Mouse (Mus musculus): ENCODE data around the gene A330070K13Rik. TPM values are rescaled to one million over a fixed set of nuclear protein-coding genes. Genes with fewer than 3 reads are reported as not detected.

Gene A330070K13Rik
- polyA plus RNA-seq (2011; ENCODE audit: insufficient read length, low read depth, missing spikeins) = not detected in 2 replicates

- Histone ChIP-seq H3K27ac (ENCODE audit: insufficient read depth, low read length) (no peak within 1 kb of the TSS), H3K4me3 (ENCODE audit: insufficient read depth, low read length) (no peak within 1 kb of the TSS), H3K4me1 (ENCODE audit: control insufficient read depth, insufficient read depth, low read length) (no peaks in the 10 kb centered on the region)
- TF ChIP-seq CTCF (IDR thresholded peaks at IDR 0.05; ENCODE audit: borderline replicate concordance, insufficient read depth, low read length) (no peak), POLR2A (IDR thresholded peaks at IDR 0.05; ENCODE audit: low read depth, low read length) (no peak)
Measured at GRCm38 (mm10) chr5:130384222-130384912, at the start of gene A330070K13Rik. Gene A330070K13Rik, minus strand, starts transcription at chr5:130384631.

DNA sequence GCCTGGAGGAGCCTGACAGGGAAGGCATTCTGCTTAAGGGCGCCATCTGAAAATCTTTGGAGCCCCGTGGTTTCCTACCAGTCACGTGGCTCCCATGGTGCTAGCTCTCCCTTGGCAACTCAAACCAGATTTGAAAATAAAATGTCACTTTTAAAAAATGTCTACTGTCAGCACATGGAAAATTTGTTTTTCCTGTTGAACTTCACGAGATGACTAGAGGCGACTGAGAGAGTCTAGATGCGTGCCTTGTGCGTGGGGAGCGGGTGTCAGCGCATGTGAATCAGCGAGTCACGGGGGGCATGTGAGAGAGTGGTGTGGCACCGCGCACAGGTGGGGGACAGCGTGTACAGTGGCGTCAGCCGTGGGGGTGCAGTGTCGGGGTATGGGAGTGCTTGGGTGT lies 27.1 kb upstream of the A330070K13Rik start:
- no peak overlapping the region for H3K4me3 ChIP-seq (ENCODE audit: insufficient read depth, low read length)
- no peaks in the 10 kb centered on the region for H3K4me1 ChIP-seq (ENCODE audit: control insufficient read depth, insufficient read depth, low read length)
- no peak overlapping the region for H3K27ac ChIP-seq (ENCODE audit: insufficient read depth, low read length)
- TF ChIP-seq CTCF (IDR thresholded peaks at IDR 0.05; ENCODE audit: borderline replicate concordance, insufficient read depth, low read length) (no peak), POLR2A (IDR thresholded peaks at IDR 0.05; ENCODE audit: low read depth, low read length) (no peak)

- no peak overlapping the region for H3K27ac ChIP-seq (ENCODE audit: insufficient read depth, low read length)
- no peak for TF ChIP-seq CTCF (IDR thresholded peaks at IDR 0.05; ENCODE audit: borderline replicate concordance, insufficient read depth, low read length)
- no peak for TF ChIP-seq POLR2A (IDR thresholded peaks at IDR 0.05; ENCODE audit: low read depth, low read length)
- no peaks in the 10 kb centered on the region for H3K4me1 ChIP-seq (ENCODE audit: control insufficient read depth, insufficient read depth, low read length)
- H3K4me3 ChIP-seq (ENCODE audit: insufficient read depth, low read length) = no peak overlapping the region
Measured at GRCm38 (mm10) chr5:130409706-130410105, 25.3 kb upstream of the A330070K13Rik start.

- no peak overlapping the region for H3K4me3 ChIP-seq (ENCODE audit: insufficient read depth, low read length)
- H3K27ac ChIP-seq (ENCODE audit: insufficient read depth, low read length) = no peak overlapping the region
- H3K4me1 ChIP-seq (ENCODE audit: control insufficient read depth, insufficient read depth, low read length) = no peaks in the 10 kb centered on the region
- TF ChIP-seq CTCF (IDR thresholded peaks at IDR 0.05; ENCODE audit: borderline replicate concordance, insufficient read depth, low read length) (peak; percentile 89), POLR2A (IDR thresholded peaks at IDR 0.05; ENCODE audit: low read depth, low read length) (no peak)
Measured at GRCm38 (mm10) chr5:130405201-130405600, 20.8 kb upstream of the A330070K13Rik start.

- Histone ChIP-seq H3K4me3 (ENCODE audit: insufficient read depth, low read length) (no peak overlapping the region), H3K27ac (ENCODE audit: insufficient read depth, low read length) (no peak overlapping the region), H3K4me1 (ENCODE audit: control insufficient read depth, insufficient read depth, low read length) (no peaks in the 10 kb centered on the region)
- TF ChIP-seq POLR2A (IDR thresholded peaks at IDR 0.05; ENCODE audit: low read depth, low read length) (no peak), CTCF (IDR thresholded peaks at IDR 0.05; ENCODE audit: borderline replicate concordance, insufficient read depth, low read length) (no peak)
Measured at GRCm38 (mm10) chr5:130400136-130400917, 15.9 kb upstream of the A330070K13Rik start.

- Histone ChIP-seq H3K4me3 (ENCODE audit: insufficient read depth, low read length) (no peak overlapping the region), H3K4me1 (ENCODE audit: control insufficient read depth, insufficient read depth, low read length) (no peaks in the 10 kb centered on the region), H3K27ac (ENCODE audit: insufficient read depth, low read length) (no peak overlapping the region)
- TF ChIP-seq CTCF (IDR thresholded peaks at IDR 0.05; ENCODE audit: borderline replicate concordance, insufficient read depth, low read length) (no peak), POLR2A (IDR thresholded peaks at IDR 0.05; ENCODE audit: low read depth, low read length) (no peak)
Measured at GRCm38 (mm10) chr5:130395142-130395541, 10.7 kb upstream of the A330070K13Rik start.

DNA sequence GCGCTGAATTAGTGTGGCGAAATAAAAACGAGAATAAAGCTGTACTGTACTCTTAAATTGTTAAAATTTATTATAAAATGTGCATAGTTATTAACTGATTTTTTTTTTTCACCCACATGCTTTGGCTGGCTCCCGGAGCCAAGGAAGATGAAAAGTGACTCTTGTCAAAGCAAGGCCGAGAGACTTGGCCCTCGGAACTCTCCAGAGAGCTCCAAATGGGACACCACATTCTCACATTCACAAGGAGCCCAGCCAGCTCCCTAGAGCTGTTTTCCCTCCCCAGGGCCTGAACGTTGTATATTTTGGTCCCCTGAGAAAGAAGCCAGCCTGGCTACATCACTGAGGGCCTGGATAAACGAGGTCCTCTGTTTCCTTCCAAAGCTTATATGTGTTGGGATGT lies 10.0 kb upstream of the A330070K13Rik start:
- Histone ChIP-seq H3K4me3 (ENCODE audit: insufficient read depth, low read length) (no peak overlapping the region), H3K4me1 (ENCODE audit: control insufficient read depth, insufficient read depth, low read length) (no peaks in the 10 kb centered on the region), H3K27ac (ENCODE audit: insufficient read depth, low read length) (no peak overlapping the region)
- TF ChIP-seq CTCF (IDR thresholded peaks at IDR 0.05; ENCODE audit: borderline replicate concordance, insufficient read depth, low read length) (no peak), POLR2A (IDR thresholded peaks at IDR 0.05; ENCODE audit: low read depth, low read length) (no peak)

DNA sequence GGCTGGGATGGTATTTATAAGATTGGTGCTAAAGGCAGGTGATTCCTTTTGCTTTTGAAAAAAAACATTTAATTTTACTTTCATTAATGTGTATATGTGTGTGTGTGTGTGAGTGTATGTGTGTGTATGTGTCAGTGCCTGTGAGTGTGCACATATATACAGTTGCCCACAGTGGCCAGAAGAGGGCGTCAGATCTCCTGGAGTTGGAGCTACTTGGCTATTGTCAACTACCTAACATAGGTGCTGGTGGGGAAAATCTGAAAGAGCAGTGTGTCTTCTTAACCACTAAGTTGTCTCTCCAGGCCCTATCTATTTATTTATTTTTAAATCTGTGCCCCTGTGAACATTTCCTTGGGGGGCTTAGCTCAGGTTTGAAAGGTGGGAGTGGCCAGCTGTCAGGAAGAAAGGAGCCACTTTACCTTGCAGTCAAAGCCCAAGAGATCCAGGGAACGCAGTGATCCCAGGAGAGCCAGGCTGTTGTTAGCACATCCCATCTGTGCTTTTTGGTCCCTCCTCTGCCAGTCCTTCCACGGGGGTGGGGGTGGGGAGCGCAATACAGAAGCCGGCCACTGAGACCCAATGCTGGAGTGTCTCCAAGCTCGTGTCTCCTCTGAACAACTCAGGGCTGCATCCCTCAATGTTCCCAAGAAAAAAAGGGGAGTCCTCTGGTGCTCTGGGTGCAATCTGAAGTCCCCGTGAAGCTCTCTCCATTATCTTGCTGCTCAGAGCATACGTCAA lies 9.4 kb upstream of the A330070K13Rik start:
- TF ChIP-seq POLR2A (IDR thresholded peaks at IDR 0.05; ENCODE audit: low read depth, low read length) = no peak
- TF ChIP-seq CTCF (IDR thresholded peaks at IDR 0.05; ENCODE audit: borderline replicate concordance, insufficient read depth, low read length) = no peak

GRCm38 (mm10) chr5:130386418-130386817 lies 2.0 kb upstream of the A330070K13Rik start:
- no peak overlapping the region for H3K4me3 ChIP-seq (ENCODE audit: insufficient read depth, low read length)
- no peak overlapping the region for H3K27ac ChIP-seq (ENCODE audit: insufficient read depth, low read length)
- no peak for TF ChIP-seq POLR2A (IDR thresholded peaks at IDR 0.05; ENCODE audit: low read depth, low read length)
- TF ChIP-seq CTCF (IDR thresholded peaks at IDR 0.05; ENCODE audit: borderline replicate concordance, insufficient read depth, low read length) = no peak

More for the DNA sequence above, 9.4 kb upstream of the A330070K13Rik start:
- Histone ChIP-seq H3K4me3 (ENCODE audit: insufficient read depth, low read length) (no peak overlapping the region), H3K4me1 (ENCODE audit: control insufficient read depth, insufficient read depth, low read length) (no peaks in the 10 kb centered on the region), H3K27ac (ENCODE audit: insufficient read depth, low read length) (no peak overlapping the region)

More at GRCm38 (mm10) chr5:130386418-130386817, 2.0 kb upstream of the A330070K13Rik start:
- no peaks in the 10 kb centered on the region for H3K4me1 ChIP-seq (ENCODE audit: control insufficient read depth, insufficient read depth, low read length)

Measured in embryonic fibroblast, embryonic 13.5 days (primary cell).